In the genomic region with DNA sequence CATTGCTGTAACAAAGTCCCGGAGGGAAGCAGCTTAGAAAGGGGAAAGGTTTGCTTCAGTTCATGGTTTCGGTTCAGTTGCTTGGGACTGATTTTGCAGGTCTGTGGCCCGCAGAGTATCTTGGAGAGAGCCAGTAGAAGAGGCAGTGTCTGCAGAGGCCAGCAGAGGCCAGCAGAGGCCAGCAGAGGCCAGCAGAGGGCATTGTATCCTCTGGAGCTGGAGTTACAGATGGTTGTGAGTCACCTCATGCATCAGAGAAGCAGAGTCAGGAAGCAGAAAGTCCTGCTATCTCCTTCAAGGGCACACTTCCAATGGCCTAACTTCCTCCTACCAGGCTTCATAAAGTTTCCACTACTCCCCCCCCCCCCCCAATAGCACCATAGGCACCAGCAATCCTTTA, we compare ENCODE assay signal across 13 mouse cellular contexts. TPM values are rescaled to one million over a fixed set of nuclear protein-coding genes. Genes with fewer than 3 reads are reported as not detected.
DNase-seq lines count a peak whose midpoint lies in the region; ATAC-seq and TF ChIP-seq lines count a peak whose summit lies in the region.
"Had no signal": no experiment of that assay in that cellular context is flagged by ENCODE, and none has a peak within 500 bp of the region (broad histone marks: within the 10 kb centered on the region; RNA-seq: fewer than 3 reads in every experiment).

No protein-coding gene starts in this region.

- POLR2A ChIA-PET in Patski (lab: Charles Lee): interaction anchor here (0.6 kb wide), 3 partner anchors 13 to 537 kb away, joined by 4 read pairs; no protein-coding TSS in a partner anchor

- H3K27me3 ChIP-seq in heart, adult 2 months (ENCODE audit: control insufficient read depth, insufficient read depth, low read length): peaks cover 2% of the 10 kb centered on the region; the same call in 1 of the 2 replicates
- H3K27me3 ChIP-seq in lung, postnatal 0 days (replicated peaks; ENCODE audit: insufficient read depth, low read length): 0 out of 2 replicates have a peak, but pooled peaks cover 4% of the 10 kb centered on the region
- H3K27me3 ChIP-seq in Patski: peaks cover 18% of the 10 kb centered on the region
- H3K27me3 ChIP-seq in stomach, postnatal 0 days (ENCODE audit: control insufficient read depth, insufficient read depth, low read length): no peaks in the 10 kb centered on the region

- no peak overlapping the region for H3K4me3 ChIP-seq in heart, adult 2 months
- no peak overlapping the region for H3K4me3 ChIP-seq in lung, postnatal 0 days (ENCODE audit: low read depth, low read length)
- no peak overlapping the region for H3K4me3 ChIP-seq in stomach, postnatal 0 days (ENCODE audit: low read depth, low read length)

- intact Hi-C loops in heart, adult 2 months (cut with DNase I): no loop called here

- no peaks in the 10 kb centered on the region for H3K79me2 ChIP-seq in heart, adult 2 months (replicated peaks; ENCODE audit: control insufficient read depth, insufficient read depth, low read length)

- H3K4me1 ChIP-seq in heart, adult 2 months (ENCODE audit: control insufficient read depth, insufficient read depth, low read length): no peaks in the 10 kb centered on the region
- H3K4me1 ChIP-seq in lung, postnatal 0 days (ENCODE audit: insufficient read depth, low read depth, low read length): no peaks in the 10 kb centered on the region
- H3K4me1 ChIP-seq in stomach, postnatal 0 days (replicated peaks; ENCODE audit: control insufficient read depth, insufficient read depth): no peaks in the 10 kb centered on the region

- CTCF ChIA-PET in Patski (lab: Charles Lee): interaction anchor here (1.0 to 1.5 kb wide), 3 partner anchors 28 to 534 kb away, joined by 3 to 7 read pairs (median 6); no protein-coding TSS in a partner anchor

- no peak for TF ChIP-seq EP300 in heart, adult 2 months (IDR thresholded peaks at IDR 0.05; ENCODE audit: insufficient read depth, low read depth, low read length)
- TF ChIP-seq EP300 in lung, postnatal 0 days (IDR thresholded peaks at IDR 0.05): no peak
- no peak for TF ChIP-seq EP300 in stomach, postnatal 0 days (optimal IDR thresholded peaks at IDR 0.05)

- no peaks in the 10 kb centered on the region for H3K36me3 ChIP-seq in heart, adult 2 months (ENCODE audit: control insufficient read depth, insufficient read depth, low read length)
- no peaks in the 10 kb centered on the region for H3K36me3 ChIP-seq in lung, postnatal 0 days (ENCODE audit: insufficient read depth, low read length)
- H3K36me3 ChIP-seq in stomach, postnatal 0 days (ENCODE audit: control insufficient read depth, insufficient read depth, low read length): no peaks in the 10 kb centered on the region

- no peak for DNase-seq in heart, adult 2 months
- DNase-seq in heart, adult 11 months: no peak
- no peak for DNase-seq in lung, postnatal 0 days (ENCODE audit: low spot score)
- DNase-seq in lung, adult 18-20 months: no peak
- no peak for DNase-seq in Patski (ENCODE audit: low read depth, low spot score)
- no peak for DNase-seq in stomach, postnatal 0 days (ENCODE audit: low spot score)
- no peak for DNase-seq in gastrocnemius, postnatal 10 days
- DNase-seq: adrenal gland, postnatal 14 days; cerebellum, adult 9-11 months; kidney, postnatal 10 days had no signal

- no peak for TF ChIP-seq POLR2A in heart, adult 2 months (IDR thresholded peaks at IDR 0.05; ENCODE audit: insufficient read depth, low read depth, low read length)

- no peak overlapping the region for H3K9ac ChIP-seq in heart, adult 2 months (ENCODE audit: low read depth, low read length)
- H3K9ac ChIP-seq in lung, postnatal 0 days (replicated peaks; ENCODE audit: low read depth): no peak overlapping the region
- no peak overlapping the region for H3K9ac ChIP-seq in stomach, postnatal 0 days (ENCODE audit: low read length)

- no peaks in the 10 kb centered on the region for H3K9me3 ChIP-seq in lung, postnatal 0 days (ENCODE audit: low read length)
- no peaks in the 10 kb centered on the region for H3K9me3 ChIP-seq in stomach, postnatal 0 days (ENCODE audit: control insufficient read depth, low read length)

- 76% methylated on average over 3 of the region's 3 CpGs for WGBS in heart, adult 2 months
- WGBS in lung, postnatal 0 days: 81% methylated on average over 3 of the region's 3 CpGs
- WGBS in stomach, postnatal 0 days: 77% methylated on average over 3 of the region's 3 CpGs

- TF ChIP-seq CTCF in heart, adult 2 months (IDR thresholded peaks at IDR 0.05): 0 out of 2 replicates have a peak, but pooled peaks have one; percentile 11
- TF ChIP-seq CTCF in lung, postnatal 0 days (IDR thresholded peaks at IDR 0.05): peak; percentile 29
- TF ChIP-seq CTCF in Patski (IDR thresholded peaks at IDR 0.05): peak; percentile 59
- peak; percentile 44 for TF ChIP-seq CTCF in stomach, postnatal 0 days (IDR thresholded peaks at IDR 0.05; ENCODE audit: low read depth)

- H3K4me2 ChIP-seq in lung, postnatal 0 days (replicated peaks; ENCODE audit: low read depth, low read length): no peak overlapping the region
- no peak overlapping the region for H3K4me2 ChIP-seq in stomach, postnatal 0 days (replicated peaks; ENCODE audit: low read depth)

- no peak for ATAC-seq in lung, postnatal 0 days
- ATAC-seq in Patski: peak; percentile 40
- 0 out of 2 replicates have a peak, but pooled peaks have one; percentile 39 for ATAC-seq in stomach, postnatal 0 days (ENCODE audit: low FRiP score, low TSS enrichment)
- ATAC-seq in activated CD4-positive, CD25-positive, alpha-beta regulatory T cell, adult 4 months: no peak
- ATAC-seq: CD4-positive, CD25-positive, alpha-beta regulatory T cell, adult 4 months; inflammation-experienced regulatory T-cells, adult 6 months had no signal

- in situ Hi-C loops in Patski (cut with MboI; ENCODE audit: low pct_unique_long_range_greater_than_20kb): loop anchor here (25.0 kb wide), 1 partner anchor 328 kb away; no protein-coding TSS in a partner anchor

- no peak overlapping the region for H3K27ac ChIP-seq in heart, adult 2 months
- no peak overlapping the region for H3K27ac ChIP-seq in lung, postnatal 0 days (ENCODE audit: low read length)
- no peak overlapping the region for H3K27ac ChIP-seq in stomach, postnatal 0 days (replicated peaks)

RNA-seq across cellular contexts. Expression of gene Adgrd1, which starts 37.4 kb away (rescaled TPM):
- 1 to 10 TPM; 4.1 to 4.8 TPM for total RNA-seq in heart, adult 2 months (2021)
- polyA plus RNA-seq in heart, adult 2 months (2012; rRNA removed): 5.5 and 5.6 TPM in 2 replicates
- 1.5 and 1.8 TPM in 2 replicates for polyA plus RNA-seq in lung, postnatal 0 days (2015; fragmentation: Nextera tagmentation; extraction: Ambion mirVana)
- polyA plus RNA-seq in Patski (2021): 0.01 TPM
- 3.1 and 3.7 TPM in 2 replicates for polyA plus RNA-seq in stomach, postnatal 0 days (2015; fragmentation: Nextera tagmentation; extraction: Ambion mirVana)
- polyA plus RNA-seq in activated CD4-positive, CD25-positive, alpha-beta regulatory T cell, adult 4 months (2017; shearing (Covaris generic)): under 1 TPM; 0.62 to 0.88 TPM
- total RNA-seq in gastrocnemius, postnatal 10 days (2021): 10 to 100 TPM in 1 of 2 experiments, 1 to 10 TPM in 1; 5.8 to 10.3 TPM

RNA-seq across cellular contexts. Expression of gene Ran, which starts 39.2 kb away (rescaled TPM):
- total RNA-seq in heart, adult 2 months (2021): 10 to 100 TPM; 88.2 to 99.2 TPM
- 44.4 and 58.1 TPM in 2 replicates for polyA plus RNA-seq in heart, adult 2 months (2012; rRNA removed)
- 126 and 138 TPM in 2 replicates for polyA plus RNA-seq in lung, postnatal 0 days (2015; fragmentation: Nextera tagmentation; extraction: Ambion mirVana)
- polyA plus RNA-seq in Patski (2021): 609 TPM
- 226 and 257 TPM in 2 replicates for polyA plus RNA-seq in stomach, postnatal 0 days (2015; fragmentation: Nextera tagmentation; extraction: Ambion mirVana)
- polyA plus RNA-seq in activated CD4-positive, CD25-positive, alpha-beta regulatory T cell, adult 4 months (2017; shearing (Covaris generic)): 100 to 1,000 TPM; 320 to 324 TPM
- 10 to 100 TPM; 88.5 to 91.3 TPM for total RNA-seq in gastrocnemius, postnatal 10 days (2021)

RNA-seq across cellular contexts. Expression of gene Stx2, which starts 50.7 kb away (rescaled TPM):
- total RNA-seq in heart, adult 2 months (2021): 10 to 100 TPM; 12.0 to 14.2 TPM
- polyA plus RNA-seq in heart, adult 2 months (2012; rRNA removed): 17.1 and 24.2 TPM in 2 replicates
- polyA plus RNA-seq in lung, postnatal 0 days (2015; fragmentation: Nextera tagmentation; extraction: Ambion mirVana): 15.1 and 18.2 TPM in 2 replicates
- polyA plus RNA-seq in Patski (2021): 62.1 TPM
- polyA plus RNA-seq in stomach, postnatal 0 days (2015; fragmentation: Nextera tagmentation; extraction: Ambion mirVana): 10.4 and 10.9 TPM in 2 replicates
- 1 to 10 TPM in 1 of 2 experiments, under 1 TPM in 1; 0.88 to 3.0 TPM for polyA plus RNA-seq in activated CD4-positive, CD25-positive, alpha-beta regulatory T cell, adult 4 months (2017; shearing (Covaris generic))
- total RNA-seq in gastrocnemius, postnatal 10 days (2021): 10 to 100 TPM; 11.5 to 15.3 TPM

Comparison
In these comparisons a context has a peak if more than half of its experiments do, and no peak if none do; other contexts are left out.
1. ATAC-seq: peak in Patski (single experiment) and stomach, postnatal 0 days (single experiment); none in lung, postnatal 0 days (single experiment) and activated CD4-positive, CD25-positive, alpha-beta regulatory T cell, adult 4 months (single experiment).
2. Peak in every context shown above with its lines, with median percentiles within 50 percentile points of each other: CTCF ChIP-seq.